Mouse (Mus musculus): ENCODE measurements around the gene Nmnat2.

- TF ChIP-seq CTCF (IDR thresholded peaks at IDR 0.05; ENCODE audit: low read depth, low read length): no peak
- TF ChIP-seq POLR2A (IDR thresholded peaks at IDR 0.05; ENCODE audit: extremely low read depth, insufficient read depth, low read length): no peak
Observed at GRCm38 (mm10) chr1:153168293-153168692, 213.5 kb downstream of the Nmnat2 start.

Measured in liver, adult 2 months (tissue).